Mouse (Mus musculus) midbrain, embryonic 15.5 days (tissue): Measurements from ENCODE around the gene Slc22a12. TPM values are rescaled to one million over a fixed set of nuclear protein-coding genes. Genes with fewer than 3 reads are reported as not detected.
A peak's percentile ranks its signal among the peaks of the same experiment; 100 is the strongest.

Source experiments
- ATAC-seq: fragments of 200-750 bp; cut with Nextera tagmentation; replicated peaks from 2 replicates; pipeline ENCODE4 v1.8.0; 2017; ENCODE audit warnings: moderate TSS enrichment
- H3K27ac ChIP-seq: fragments of 300-500 bp; sonication (generic); 2 replicates; pipeline ENCODE4 v1.5.1; 2015; ENCODE audit warnings: mild to moderate bottlenecking, inconsistent platforms
- H3K27me3 ChIP-seq: fragments of 300-500 bp; sonication (generic); replicated peaks from 2 replicates; pipeline ENCODE4 v1.6.1; 2015; ENCODE audit warnings: inconsistent platforms
- H3K36me3 ChIP-seq: fragments of 300-500 bp; sonication (generic); replicated peaks from 2 replicates; pipeline ENCODE4 v1.6.1; 2015; ENCODE audit warnings: inconsistent platforms
- H3K4me1 ChIP-seq: fragments of 300-500 bp; sonication (generic); 2 replicates; pipeline ENCODE4 v1.6.1; 2015; ENCODE audit warnings: inconsistent platforms
- H3K4me2 ChIP-seq: fragments of 300-500 bp; sonication (generic); 2 replicates; pipeline ENCODE4 v1.6.1; 2015; ENCODE audit warnings: inconsistent platforms, mild to moderate bottlenecking, moderate library complexity
- H3K4me3 ChIP-seq: fragments of 300-500 bp; sonication (generic); 2 replicates; pipeline ENCODE4 v1.5.1; 2015; ENCODE audit warnings: mild to moderate bottlenecking, inconsistent platforms
- H3K9ac ChIP-seq: fragments of 300-500 bp; sonication (generic); 2 replicates; pipeline ENCODE4 v1.6.1; 2015; ENCODE audit warnings: mild to moderate bottlenecking, inconsistent platforms
- H3K9me3 ChIP-seq: fragments of 300-500 bp; sonication (generic); 2 replicates; pipeline ENCODE4 v1.6.1; 2016; ENCODE audit warnings: inconsistent platforms
- WGBS: fragments of 180-500 bp; shearing (Covaris S2); methylation state at CpG from one replicate; pipeline ENCODE4 v1.1.7; 2015; ENCODE audit warnings: mixed read lengths; 5-methylcytosine and 5-hydroxymethylcytosine counted together
- polyA plus RNA-seq: library from polyadenylated mRNA; unstranded; fragments of >200 nt; fragmentation: Nextera tagmentation; extraction: Ambion mirVana; gene quantifications from 2 replicates; pipeline ENCODE4 v1.2.1, GENCODE M21; 2015

Slc22a12 gene
- polyA plus RNA-seq, 1 experiment from 2014 or later: 0.32 TPM

GRCm38 (mm10) chr19:6551215-6551614 is 8.4 kb upstream of the Slc22a12 start:
- H3K4me2 ChIP-seq: no peak overlapping the region
- H3K9me3 ChIP-seq: no peaks in the 10 kb centered on the region
- H3K4me1 ChIP-seq: peaks cover 13% of the 10 kb centered on the region
- ATAC-seq: no peak
- H3K9ac ChIP-seq: no peak overlapping the region
- no peak overlapping the region for H3K4me3 ChIP-seq
- H3K27ac ChIP-seq: no peak overlapping the region
- no peaks in the 10 kb centered on the region for H3K36me3 ChIP-seq
- H3K27me3 ChIP-seq: no peaks in the 10 kb centered on the region
- WGBS: 69% methylated on average over 4 of the region's 4 CpGs

GRCm38 (mm10) chr19:6549566-6549965 is 6.7 kb upstream of the Slc22a12 start:
- H3K36me3 ChIP-seq: no peaks in the 10 kb centered on the region
- no peak overlapping the region for H3K9ac ChIP-seq
- WGBS: 70% methylated on average over 11 of the region's 11 CpGs
- H3K9me3 ChIP-seq: no peaks in the 10 kb centered on the region
- peaks cover 13% of the 10 kb centered on the region for H3K4me1 ChIP-seq
- H3K27ac ChIP-seq: no peak overlapping the region
- no peaks in the 10 kb centered on the region for H3K27me3 ChIP-seq
- no peak overlapping the region for H3K4me3 ChIP-seq
- no peak overlapping the region for H3K4me2 ChIP-seq
- ATAC-seq: peak; percentile 34; the same call in 1 of the 2 replicates

- no peak for ATAC-seq
- peaks cover 13% of the 10 kb centered on the region for H3K4me1 ChIP-seq
- WGBS: 61% methylated on average over 16 of the region's 16 CpGs
- no peak overlapping the region for H3K4me2 ChIP-seq
- no peaks in the 10 kb centered on the region for H3K27me3 ChIP-seq
- no peaks in the 10 kb centered on the region for H3K9me3 ChIP-seq
- H3K27ac ChIP-seq: 0 out of 2 replicates have a peak overlapping the region, but pooled peaks have one; percentile 0
- no peak overlapping the region for H3K9ac ChIP-seq
- no peaks in the 10 kb centered on the region for H3K36me3 ChIP-seq
- no peak overlapping the region for H3K4me3 ChIP-seq
Observed at GRCm38 (mm10) chr19:6548431-6549410, 5.9 kb upstream of the Slc22a12 start.

DNA sequence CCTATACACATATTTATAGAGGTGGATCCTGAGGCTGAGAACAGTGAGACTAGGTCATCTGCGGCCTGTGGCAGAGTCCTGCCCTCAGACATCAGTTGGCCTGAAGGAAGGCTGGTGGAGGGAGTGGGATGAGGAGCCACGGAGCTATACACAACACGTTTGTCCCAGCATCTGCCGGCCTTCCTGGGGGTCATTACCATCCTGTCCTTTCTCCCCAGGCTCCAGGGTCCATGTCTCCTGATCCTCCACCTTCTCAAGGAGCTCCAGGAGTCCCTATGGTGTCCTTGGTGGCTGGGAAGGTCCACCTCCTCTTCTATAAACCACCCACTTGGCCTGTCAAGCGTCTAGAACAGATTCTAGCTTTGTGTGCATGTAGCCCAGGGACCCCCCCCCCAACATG is 5.0 kb upstream of the Slc22a12 start:
- H3K36me3 ChIP-seq: no peaks in the 10 kb centered on the region
- peaks cover 13% of the 10 kb centered on the region for H3K4me1 ChIP-seq
- H3K4me3 ChIP-seq: no peak overlapping the region
- WGBS: 84% methylated on average over 5 of the region's 5 CpGs
- no peak overlapping the region for H3K9ac ChIP-seq
- ATAC-seq: no peak
- no peak overlapping the region for H3K4me2 ChIP-seq
- no peaks in the 10 kb centered on the region for H3K9me3 ChIP-seq
- no peak overlapping the region for H3K27ac ChIP-seq
- no peaks in the 10 kb centered on the region for H3K27me3 ChIP-seq

DNA sequence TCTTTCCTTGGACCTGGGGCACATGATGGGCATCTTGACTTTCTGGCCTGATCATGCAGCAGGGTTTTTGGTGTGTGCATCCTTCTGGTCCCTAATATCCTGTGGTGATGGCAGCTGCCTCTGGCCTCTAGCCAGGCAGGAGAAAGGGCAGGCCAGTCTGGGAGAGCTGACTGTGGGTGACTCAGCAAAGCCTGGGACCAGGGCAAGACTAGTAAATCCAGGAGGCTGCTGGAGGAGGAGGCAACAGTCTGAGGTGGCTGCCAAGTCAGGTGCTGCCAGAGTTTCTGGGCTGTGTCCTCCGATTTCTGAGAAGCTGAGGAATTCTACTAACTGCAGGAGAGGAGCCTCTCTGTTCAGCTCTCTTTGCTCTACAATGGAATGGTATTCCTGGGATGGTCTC is 3.3 kb upstream of the Slc22a12 start:
- WGBS: 73% methylated on average over 1 of the region's 1 CpGs
- H3K4me1 ChIP-seq: peaks cover 13% of the 10 kb centered on the region
- no peak for ATAC-seq
- H3K9ac ChIP-seq: no peak overlapping the region
- H3K4me2 ChIP-seq: no peak overlapping the region
- no peaks in the 10 kb centered on the region for H3K27me3 ChIP-seq
- H3K9me3 ChIP-seq: no peaks in the 10 kb centered on the region
- H3K4me3 ChIP-seq: no peak overlapping the region
- H3K27ac ChIP-seq: no peak overlapping the region
- no peaks in the 10 kb centered on the region for H3K36me3 ChIP-seq

DNA sequence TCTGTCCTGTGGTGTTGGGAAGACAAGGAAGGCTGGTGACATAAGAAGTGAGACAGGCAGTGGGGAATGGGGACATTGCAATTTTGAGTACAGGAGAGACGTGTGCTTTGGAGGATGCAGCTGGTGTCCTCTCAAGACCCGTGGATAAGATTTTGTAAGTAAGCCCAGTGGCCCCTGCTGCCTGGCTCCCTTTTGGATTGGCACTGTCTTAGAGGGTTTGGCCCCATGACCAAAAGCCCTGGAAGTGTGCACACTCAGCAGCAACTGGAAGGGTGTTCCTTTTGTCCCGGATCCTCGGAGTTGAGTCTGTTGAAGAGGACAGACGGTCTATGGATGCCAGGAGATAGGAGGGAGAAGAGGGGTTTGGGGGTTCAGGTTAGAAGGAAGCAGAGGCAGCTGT is 2.6 kb upstream of the Slc22a12 start:
- WGBS: 85% methylated on average over 5 of the region's 5 CpGs
- H3K9me3 ChIP-seq: no peaks in the 10 kb centered on the region
- peaks cover 13% of the 10 kb centered on the region for H3K4me1 ChIP-seq
- no peak overlapping the region for H3K27ac ChIP-seq
- no peak for ATAC-seq
- no peaks in the 10 kb centered on the region for H3K27me3 ChIP-seq
- no peak overlapping the region for H3K4me3 ChIP-seq
- H3K9ac ChIP-seq: no peak overlapping the region
- no peak overlapping the region for H3K4me2 ChIP-seq
- no peaks in the 10 kb centered on the region for H3K36me3 ChIP-seq

- H3K9ac ChIP-seq: no peak overlapping the region
- WGBS: 89% methylated on average over 13 of the region's 13 CpGs
- H3K36me3 ChIP-seq: no peaks in the 10 kb centered on the region
- no peak overlapping the region for H3K4me2 ChIP-seq
- H3K4me3 ChIP-seq: no peak overlapping the region
- no peak for ATAC-seq
- H3K27ac ChIP-seq: no peak overlapping the region
- H3K27me3 ChIP-seq: no peaks in the 10 kb centered on the region
- peaks cover 11% of the 10 kb centered on the region for H3K4me1 ChIP-seq
- no peaks in the 10 kb centered on the region for H3K9me3 ChIP-seq
Observed at GRCm38 (mm10) chr19:6544712-6545111, 1.9 kb upstream of the Slc22a12 start.

DNA sequence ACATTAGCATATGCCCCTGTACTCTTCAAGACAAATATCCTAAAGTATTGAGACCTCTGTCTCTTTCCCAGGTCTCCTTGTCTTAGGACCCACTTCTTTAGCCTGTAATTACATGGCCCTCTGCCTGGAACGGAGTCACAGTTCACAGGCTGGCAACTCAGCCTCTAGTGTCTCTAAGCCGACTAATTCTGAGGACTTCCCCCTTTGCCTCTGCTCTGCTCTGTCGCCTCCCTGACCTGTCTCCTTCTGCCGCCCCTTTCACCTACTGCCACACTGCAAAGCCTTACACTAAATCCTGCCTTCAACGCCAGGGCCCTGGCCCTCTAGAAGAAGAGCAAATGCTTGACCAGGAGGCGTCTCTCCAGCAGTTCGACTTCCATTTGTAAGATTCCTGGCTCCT is 686 bp upstream of the Slc22a12 start:
- peaks cover 4% of the 10 kb centered on the region for H3K4me1 ChIP-seq
- no peak overlapping the region for H3K9ac ChIP-seq
- no peak for ATAC-seq
- H3K4me3 ChIP-seq: no peak overlapping the region
- no peaks in the 10 kb centered on the region for H3K9me3 ChIP-seq
- H3K36me3 ChIP-seq: no peaks in the 10 kb centered on the region
- H3K27me3 ChIP-seq: no peaks in the 10 kb centered on the region
- no peak overlapping the region for H3K4me2 ChIP-seq
- WGBS: 25% methylated on average over 7 of the region's 7 CpGs
- H3K27ac ChIP-seq: no peak overlapping the region

- ATAC-seq: no peak
- no peak overlapping the region for H3K9ac ChIP-seq
- no peaks in the 10 kb centered on the region for H3K27me3 ChIP-seq
- no peak overlapping the region for H3K4me2 ChIP-seq
- H3K4me1 ChIP-seq: no peaks in the 10 kb centered on the region
- no peaks in the 10 kb centered on the region for H3K9me3 ChIP-seq
- no peak overlapping the region for H3K27ac ChIP-seq
- 93% methylated on average over 6 of the region's 6 CpGs for WGBS
- H3K36me3 ChIP-seq: no peaks in the 10 kb centered on the region
- no peak overlapping the region for H3K4me3 ChIP-seq
Observed at GRCm38 (mm10) chr19:6543035-6543383, 177 bp upstream of the Slc22a12 start.

- Histone ChIP-seq H3K27ac (no peak overlapping the region), H3K36me3 (no peaks in the 10 kb centered on the region), H3K4me1 (no peaks in the 10 kb centered on the region), H3K4me2 (no peak overlapping the region), H3K4me3 (no peak overlapping the region), H3K9ac (no peak overlapping the region), H3K9me3 (no peaks in the 10 kb centered on the region), H3K27me3 (no peaks in the 10 kb centered on the region)
- ATAC-seq: no peak
- whole genome bisulfite sequencing: 93% methylated on average over 7 of the region's 7 CpGs
Observed at GRCm38 (mm10) chr19:6541521-6541920, 1.3 kb downstream of the Slc22a12 start.

DNA sequence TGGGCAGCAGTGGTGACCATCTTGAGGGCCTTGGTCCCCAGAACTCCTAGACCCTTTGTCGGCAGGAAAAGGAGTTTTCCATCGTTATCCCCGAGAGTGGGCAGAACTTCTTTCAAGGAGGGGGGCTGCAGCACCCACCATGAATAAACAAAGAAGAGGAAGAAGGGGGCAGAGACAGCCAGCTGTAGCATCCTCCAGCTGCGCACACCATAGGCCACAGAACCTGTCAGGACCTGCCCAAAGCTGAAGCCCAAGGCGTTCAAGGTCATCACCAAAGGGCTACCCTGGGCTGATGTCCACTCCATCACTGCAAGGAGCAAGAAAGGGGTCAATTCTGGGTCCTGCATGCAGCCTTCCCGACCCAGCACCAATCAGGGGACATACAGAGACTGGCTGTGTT is 2.6 kb downstream of the Slc22a12 start:
- ATAC-seq: no peak
- no peak overlapping the region for H3K9ac ChIP-seq
- H3K4me1 ChIP-seq: no peaks in the 10 kb centered on the region
- H3K4me2 ChIP-seq: no peak overlapping the region
- no peaks in the 10 kb centered on the region for H3K36me3 ChIP-seq
- 72% methylated on average over 6 of the region's 6 CpGs for WGBS
- no peak overlapping the region for H3K27ac ChIP-seq
- H3K9me3 ChIP-seq: no peaks in the 10 kb centered on the region
- H3K4me3 ChIP-seq: no peak overlapping the region
- no peaks in the 10 kb centered on the region for H3K27me3 ChIP-seq

GRCm38 (mm10) chr19:6539592-6539991 is 3.2 kb downstream of the Slc22a12 start:
- H3K36me3 ChIP-seq: no peaks in the 10 kb centered on the region
- H3K27ac ChIP-seq: no peak overlapping the region
- no peaks in the 10 kb centered on the region for H3K9me3 ChIP-seq
- H3K4me2 ChIP-seq: no peak overlapping the region
- WGBS: 75% methylated on average over 4 of the region's 4 CpGs
- ATAC-seq: no peak
- H3K4me1 ChIP-seq: no peaks in the 10 kb centered on the region
- H3K4me3 ChIP-seq: no peak overlapping the region
- no peaks in the 10 kb centered on the region for H3K27me3 ChIP-seq
- H3K9ac ChIP-seq: no peak overlapping the region

DNA sequence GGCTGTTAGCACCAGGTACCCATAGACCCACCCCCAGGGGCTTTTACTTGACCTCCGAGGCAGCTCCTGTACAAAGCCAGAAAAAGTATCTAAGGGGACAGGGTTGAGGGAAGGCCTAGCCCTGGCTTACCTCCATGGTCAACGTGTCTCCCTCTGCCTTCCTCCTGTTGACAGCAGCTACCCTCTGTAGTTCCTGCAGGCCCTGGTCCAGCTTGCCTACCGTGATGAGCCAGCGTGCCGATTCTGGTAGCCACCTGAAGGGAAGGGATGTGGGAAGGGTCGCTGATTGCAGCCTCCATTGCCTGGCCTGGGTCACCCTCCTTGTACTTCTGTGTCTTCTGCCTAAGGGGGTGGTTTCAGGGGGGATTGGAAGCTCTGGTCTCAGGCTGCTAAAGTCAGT is 4.3 kb downstream of the Slc22a12 start:
- no peaks in the 10 kb centered on the region for H3K9me3 ChIP-seq
- H3K4me3 ChIP-seq: no peak overlapping the region
- ATAC-seq: no peak
- H3K27me3 ChIP-seq: no peaks in the 10 kb centered on the region
- H3K36me3 ChIP-seq: no peaks in the 10 kb centered on the region
- peaks cover 8% of the 10 kb centered on the region for H3K4me1 ChIP-seq
- H3K4me2 ChIP-seq: no peak overlapping the region
- H3K27ac ChIP-seq: no peak overlapping the region
- 88% methylated on average over 6 of the region's 6 CpGs for WGBS
- no peak overlapping the region for H3K9ac ChIP-seq
